Mouse (Mus musculus): ENCODE results near the gene Cyp11a1. TPM values are rescaled to one million over a fixed set of nuclear protein-coding genes. Genes with fewer than 3 reads are reported as not detected.

Gene Cyp11a1
- total RNA-seq, 1 experiment from 2014 or later: 2.7 TPM

GRCm38 (mm10) chr9:58060677-58061667 is 54.8 kb downstream of the Cyp11a1 start:
- no peak for ATAC-seq (ENCODE audit: extremely low read depth, insufficient number of reproducible peaks, low FRiP score, poor library complexity, severe bottlenecking)

- no peak for ATAC-seq (ENCODE audit: extremely low read depth, insufficient number of reproducible peaks, low FRiP score, poor library complexity, severe bottlenecking)
Observed at GRCm38 (mm10) chr9:58063531-58063930, 57.3 kb downstream of the Cyp11a1 start, which contains the start of gene Stra6. Gene Stra6 (plus strand): TSS chr9:58063788.

DNA sequence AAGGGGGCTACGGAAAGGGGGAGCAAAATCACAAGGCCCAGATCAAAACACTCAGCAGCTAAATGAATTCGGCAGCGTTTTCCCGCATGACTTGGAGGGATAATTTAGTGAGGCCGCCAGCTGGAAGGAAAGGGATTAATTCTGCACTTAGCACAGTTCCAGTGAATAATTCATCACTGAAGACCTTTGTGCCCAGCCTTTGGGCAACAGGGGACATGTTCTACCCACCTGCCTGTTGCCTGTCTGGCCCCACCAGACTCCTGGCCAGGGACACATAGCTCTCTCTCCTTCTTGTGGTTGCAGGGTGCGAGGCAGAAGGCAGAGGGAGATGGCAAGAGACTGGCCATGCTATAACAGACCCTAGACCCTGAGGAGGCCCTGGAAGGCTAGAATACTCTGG is 59.3 kb downstream of the Cyp11a1 start:
- ATAC-seq (ENCODE audit: extremely low read depth, insufficient number of reproducible peaks, low FRiP score, poor library complexity, severe bottlenecking): no peak

DNA sequence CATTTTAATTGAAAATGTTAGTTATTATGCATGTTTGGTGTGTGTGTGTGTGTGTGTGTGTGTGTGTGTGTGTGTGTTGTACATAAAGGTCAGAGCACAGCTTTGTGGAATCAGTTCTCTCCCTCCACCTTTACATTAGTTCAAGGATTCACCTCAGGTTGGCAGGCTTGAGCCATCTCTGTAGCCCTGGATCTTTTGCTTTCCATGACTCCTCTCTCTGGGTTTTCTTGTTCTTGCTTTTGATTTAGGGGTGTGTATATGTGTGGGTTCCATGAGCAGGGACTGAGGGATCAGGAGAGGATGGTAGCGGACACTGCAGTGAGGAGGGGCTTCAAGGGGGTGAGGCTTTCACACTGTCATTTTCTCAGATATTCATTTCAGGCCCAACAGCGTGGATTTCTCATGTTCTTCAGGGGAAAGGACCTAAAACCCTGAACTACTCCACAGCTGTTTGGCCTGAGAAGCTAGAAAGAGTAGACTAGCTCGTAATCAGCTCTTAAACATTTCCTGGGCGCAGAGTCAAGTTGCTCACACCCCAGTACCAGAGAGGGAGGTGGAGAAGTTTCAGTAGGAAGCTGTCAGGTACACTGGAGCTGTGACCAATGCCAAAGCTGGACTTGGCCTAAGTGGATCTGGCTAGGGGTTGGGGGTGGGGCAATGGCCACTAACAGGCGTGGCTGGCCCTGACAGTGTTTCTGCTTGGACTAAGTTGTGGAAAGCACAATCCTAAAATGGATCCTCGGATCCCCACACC is 59.9 kb downstream of the Cyp11a1 start:
- no peak for ATAC-seq (ENCODE audit: extremely low read depth, insufficient number of reproducible peaks, low FRiP score, poor library complexity, severe bottlenecking)

GRCm38 (mm10) chr9:58066731-58067095 is 60.5 kb downstream of the Cyp11a1 start:
- ATAC-seq (ENCODE audit: extremely low read depth, insufficient number of reproducible peaks, low FRiP score, poor library complexity, severe bottlenecking): no peak

DNA sequence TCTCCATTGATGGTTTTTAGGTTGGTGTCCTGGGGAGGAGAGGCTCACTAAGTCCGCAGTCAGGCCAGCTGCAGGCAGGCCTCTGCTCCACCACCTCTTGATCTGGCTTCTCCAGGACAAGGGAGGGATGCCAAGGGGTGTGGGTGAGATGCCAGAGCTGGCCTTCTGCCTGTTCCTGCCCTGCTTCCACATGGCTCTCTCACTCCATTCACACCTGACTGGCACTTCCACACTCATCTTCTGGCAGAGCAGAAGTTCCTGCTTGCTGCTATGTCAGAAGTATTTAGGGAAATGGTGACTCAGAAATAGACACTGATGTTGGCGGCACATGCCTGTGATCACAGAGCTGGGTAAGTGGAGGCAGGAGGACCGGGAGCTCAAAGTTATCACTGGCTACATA is 61.3 kb downstream of the Cyp11a1 start:
- no peak for ATAC-seq (ENCODE audit: extremely low read depth, insufficient number of reproducible peaks, low FRiP score, poor library complexity, severe bottlenecking)

DNA sequence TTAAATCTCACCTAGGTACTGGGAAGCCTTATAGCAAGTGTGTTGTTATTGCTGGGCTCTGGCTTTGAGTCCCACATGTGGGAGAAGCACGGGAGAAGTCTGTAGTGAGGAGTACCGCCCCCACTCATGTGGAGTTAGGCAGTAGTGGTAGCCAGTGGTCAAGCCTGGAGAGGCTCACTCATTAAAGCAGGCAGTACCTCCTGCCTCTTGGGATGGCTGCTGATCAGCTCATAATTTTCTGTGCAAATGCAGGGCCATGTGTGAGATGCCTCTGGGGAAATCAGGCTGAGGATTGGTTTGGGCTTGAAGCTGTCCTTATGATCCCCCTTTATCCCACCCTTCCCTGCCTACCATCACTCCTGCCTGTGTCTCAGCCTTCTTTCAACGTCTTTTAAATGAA is 68.3 kb downstream of the Cyp11a1 start:
- ATAC-seq (ENCODE audit: extremely low read depth, insufficient number of reproducible peaks, low FRiP score, poor library complexity, severe bottlenecking): no peak

Other genes starting within 250 kb of the Cyp11a1 start
- gene Clk3, start 240.6 kb upstream of the Cyp11a1 start, total RNA-seq (2017): 110 and 117 TPM in 2 replicates
- 47.4 and 51.3 TPM in 2 replicates for gene Arid3b, start 169.6 kb upstream of the Cyp11a1 start, total RNA-seq (2017)
- gene Ubl7, start 95.4 kb upstream of the Cyp11a1 start, total RNA-seq (2017): 42.5 and 51.2 TPM in 2 replicates
- gene Sema7a, start 66.3 kb upstream of the Cyp11a1 start, total RNA-seq (2017): 7.0 and 7.4 TPM in 2 replicates
- not detected in 2 replicates for gene Stra6, start 57.4 kb downstream of the Cyp11a1 start, total RNA-seq (2017)
- gene Ccdc33, start 112.4 kb downstream of the Cyp11a1 start, total RNA-seq (2017): not detected in 2 replicates
- gene Islr, start 197.9 kb downstream of the Cyp11a1 start, total RNA-seq (2017): not detected in 2 replicates
- 0.86 and 1.4 TPM in 2 replicates for gene Islr2, start 197.9 kb downstream of the Cyp11a1 start, total RNA-seq (2017)
- 91.2 and 103 TPM in 2 replicates for gene Pml, start 243.4 kb downstream of the Cyp11a1 start, total RNA-seq (2017)
- gene Stoml1, start 246.8 kb downstream of the Cyp11a1 start, total RNA-seq (2017): 32.3 and 37.6 TPM in 2 replicates